Comparison of ENCODE assay signal across 8 mouse cellular contexts in the genomic region with DNA sequence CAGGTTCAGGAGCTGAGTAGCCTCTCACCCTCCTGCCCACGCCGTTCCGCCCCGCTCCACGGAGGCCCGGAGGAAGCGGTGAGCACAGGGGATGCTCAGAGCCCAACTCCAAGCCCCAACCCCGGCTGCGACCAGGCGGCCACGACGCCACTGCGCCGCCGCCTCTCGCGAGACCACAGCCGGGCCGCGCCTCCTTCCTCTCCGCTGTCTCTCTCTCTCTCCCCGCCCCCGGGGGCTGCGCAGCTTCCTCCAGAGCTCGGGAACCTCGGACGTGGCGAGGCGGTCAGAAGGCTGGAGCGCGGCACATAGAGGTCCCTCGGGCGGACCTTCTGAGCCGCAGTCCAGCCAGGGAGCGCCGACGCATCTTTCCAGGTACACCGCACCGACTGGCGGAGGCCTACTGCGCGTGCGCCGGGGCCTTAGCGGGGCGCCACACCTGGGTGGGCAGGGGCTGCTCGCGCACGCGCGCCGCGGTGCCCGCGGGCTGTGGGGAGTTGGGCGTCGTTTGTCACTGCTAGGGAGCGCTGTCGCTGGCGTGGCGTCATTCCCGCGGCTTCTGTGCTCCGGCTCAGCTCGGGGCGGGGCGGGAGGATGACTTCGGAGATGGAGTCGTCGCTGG. TPM values are rescaled to one million over a fixed set of nuclear protein-coding genes. Genes with fewer than 3 reads are reported as not detected.
DNase-seq lines count a peak whose midpoint lies in the region; ATAC-seq and TF ChIP-seq lines count a peak whose summit lies in the region.

Gene Rab33b (plus strand): TSS at position 180 of the 619 bp plus-strand sequence.

- no peaks in the 10 kb centered on the region for H3K9me3 ChIP-seq in embryonic facial prominence, embryonic 15.5 days (replicated peaks)
- H3K9me3 ChIP-seq in limb, embryonic 14.5 days (ENCODE audit: control insufficient read depth, low read length), result no peaks in the 10 kb centered on the region
- no peaks in the 10 kb centered on the region for H3K9me3 ChIP-seq in midbrain, postnatal 0 days (ENCODE audit: low read length)

- TF ChIP-seq POLR2A in bone marrow, adult 2 months (IDR thresholded peaks at IDR 0.05; ENCODE audit: borderline replicate concordance, control insufficient read depth, low read depth, low read length), result peak; percentile 94
- TF ChIP-seq POLR2A in limb, embryonic 14.5 days (IDR thresholded peaks at IDR 0.05; ENCODE audit: borderline replicate concordance, extremely low read depth, insufficient read depth, insufficient read length), result peak; percentile 98

- peak within 1 kb of the TSS; percentile 91 for H3K4me3 ChIP-seq in bone marrow, adult 2 months (replicated peaks; ENCODE audit: control insufficient read depth, low read depth, low read length)
- H3K4me3 ChIP-seq in embryonic facial prominence, embryonic 15.5 days (replicated peaks), result peak within 1 kb of the TSS; percentile 87
- peak within 1 kb of the TSS; percentile 80 for H3K4me3 ChIP-seq in limb, embryonic 14.5 days (replicated peaks; ENCODE audit: low read length)
- H3K4me3 ChIP-seq in midbrain, postnatal 0 days (ENCODE audit: low read depth, low read length), result peak within 1 kb of the TSS; percentile 70

- peak; percentile 96 for ATAC-seq in embryonic facial prominence, embryonic 15.5 days (ENCODE audit: insufficient number of reproducible peaks, low FRiP score, low TSS enrichment, low read depth)
- ATAC-seq in limb, embryonic 14.5 days (ENCODE audit: low FRiP score, low read depth), result peak; percentile 95
- ATAC-seq in midbrain, postnatal 0 days (ENCODE audit: low FRiP score), result peak; percentile 97

- DNase-seq in 416B (ENCODE audit: low read depth), result peak; percentile 99
- DNase-seq in heart, adult 8-10 months (ENCODE audit: low spot score), result peak; percentile 94
- peak; percentile 98 for DNase-seq in kidney, adult 9 months
- peak; percentile 96 for DNase-seq in limb, embryonic 14.5 days (ENCODE audit: low spot score)
- DNase-seq in midbrain, postnatal 0 days (ENCODE audit: low spot score), result peak; percentile 97
- DNase-seq in spleen, postnatal 14 days (ENCODE audit: low spot score in 2 of 2), result peak; percentile 88 to 89

- peak within 1 kb of the TSS; percentile 75 for H3K4me2 ChIP-seq in embryonic facial prominence, embryonic 15.5 days (replicated peaks)
- peak within 1 kb of the TSS; percentile 77 for H3K4me2 ChIP-seq in limb, embryonic 14.5 days (replicated peaks; ENCODE audit: low read depth, low read length, severe bottlenecking)
- peak within 1 kb of the TSS; percentile 75 for H3K4me2 ChIP-seq in midbrain, postnatal 0 days (ENCODE audit: low read depth, low read length, poor library complexity, severe bottlenecking)

- peaks cover 3% of the 10 kb centered on the region; the same call in 1 of the 2 replicates for H3K36me3 ChIP-seq in embryonic facial prominence, embryonic 15.5 days
- no peaks in the 10 kb centered on the region for H3K36me3 ChIP-seq in limb, embryonic 14.5 days (ENCODE audit: control insufficient read depth, insufficient read depth, low read length)
- H3K36me3 ChIP-seq in midbrain, postnatal 0 days (ENCODE audit: insufficient read depth, low read length), result no peaks in the 10 kb centered on the region

- TF ChIP-seq CTCF in bone marrow, adult 2 months (IDR thresholded peaks at IDR 0.05; ENCODE audit: control insufficient read depth, insufficient read depth, low read length), result no peak
- peak; percentile 45 for TF ChIP-seq CTCF in midbrain, postnatal 0 days (IDR thresholded peaks at IDR 0.05)

- peak within 1 kb of the TSS; percentile 72 for H3K9ac ChIP-seq in embryonic facial prominence, embryonic 15.5 days
- H3K9ac ChIP-seq in limb, embryonic 14.5 days (ENCODE audit: low read depth, low read length, severe bottlenecking), result peak within 1 kb of the TSS; percentile 92
- peak within 1 kb of the TSS; percentile 82 for H3K9ac ChIP-seq in midbrain, postnatal 0 days (replicated peaks; ENCODE audit: low read length, poor library complexity, severe bottlenecking)

- H3K27ac ChIP-seq in bone marrow, adult 2 months (ENCODE audit: control insufficient read depth, insufficient read depth, low read depth, low read length, poor library complexity), result peak within 1 kb of the TSS; percentile 96
- peak within 1 kb of the TSS; percentile 94 for H3K27ac ChIP-seq in embryonic facial prominence, embryonic 15.5 days (replicated peaks)
- peak within 1 kb of the TSS; percentile 94 for H3K27ac ChIP-seq in limb, embryonic 14.5 days (replicated peaks; ENCODE audit: low read depth, low read length)
- H3K27ac ChIP-seq in midbrain, postnatal 0 days (ENCODE audit: low read depth, low read length), result peak within 1 kb of the TSS; percentile 86

- no peaks in the 10 kb centered on the region for H3K4me1 ChIP-seq in bone marrow, adult 2 months (ENCODE audit: control insufficient read depth, insufficient read depth, low read length)
- peaks cover 19% of the 10 kb centered on the region for H3K4me1 ChIP-seq in embryonic facial prominence, embryonic 15.5 days
- peaks cover 21% of the 10 kb centered on the region for H3K4me1 ChIP-seq in limb, embryonic 14.5 days (ENCODE audit: control insufficient read depth, insufficient read depth, low read length)
- H3K4me1 ChIP-seq in midbrain, postnatal 0 days (ENCODE audit: insufficient read depth, low read length), result peaks cover 9% of the 10 kb centered on the region

- no peaks in the 10 kb centered on the region for H3K27me3 ChIP-seq in embryonic facial prominence, embryonic 15.5 days
- H3K27me3 ChIP-seq in limb, embryonic 14.5 days (ENCODE audit: control insufficient read depth, insufficient read depth, low read length), result no peaks in the 10 kb centered on the region
- H3K27me3 ChIP-seq in midbrain, postnatal 0 days (ENCODE audit: insufficient read depth, low read length), result no peaks in the 10 kb centered on the region

- WGBS in bone marrow, adult 2 months, result under 1% methylated on average over 70 of the region's 70 CpGs
- under 1% methylated on average over 70 of the region's 70 CpGs for WGBS in embryonic facial prominence, embryonic 15.5 days
- WGBS in limb, embryonic 14.5 days, result 5% methylated on average over 30 of the region's 70 CpGs
- under 1% methylated on average over 62 of the region's 70 CpGs for WGBS in midbrain, postnatal 0 days

RNA-seq across cellular contexts. Expression of gene Rab33b, which starts in this region (rescaled TPM):
- polyA plus RNA-seq in bone marrow, adult 2 months (2011; ENCODE audit: insufficient read depth, insufficient read length, low replicate concordance, missing spikeins), result 4.3 and 12.3 TPM in 2 replicates
- 24.8 and 26.3 TPM in 2 replicates for polyA plus RNA-seq in embryonic facial prominence, embryonic 15.5 days (2015; fragmentation: Nextera tagmentation; extraction: Ambion mirVana)
- 10 to 100 TPM in 2 of 4 experiments, 1 to 10 TPM in 2; 9.7 to 10.2 (median 10.0) TPM for total RNA-seq in heart, adult 8-10 months (2022)
- 16.2 and 16.5 TPM in 2 replicates for polyA plus RNA-seq in limb, embryonic 14.5 days (2012; rRNA removed)
- 24.9 and 25.4 TPM in 2 replicates for polyA plus RNA-seq in limb, embryonic 14.5 days (2014; fragmentation: Nextera tagmentation; extraction: Ambion mirVana)
- 24.2 and 28.6 TPM in 2 replicates for total RNA-seq in midbrain, postnatal 0 days (2014; rRNA removed)
- 29.5 and 30.9 TPM in 2 replicates for polyA plus RNA-seq in midbrain, postnatal 0 days (2015; fragmentation: Nextera tagmentation; extraction: Ambion mirVana)

Comparison
In these comparisons a context has a peak if more than half of its experiments do, and no peak if none do; other contexts are left out.
1. Peak in every context shown above with its lines: DNase-seq, ATAC-seq, H3K4me3 ChIP-seq and H3K27ac ChIP-seq.